Mouse (Mus musculus): ENCODE measurements around the gene Tbc1d4. TPM values are rescaled to one million over a fixed set of nuclear protein-coding genes. Genes with fewer than 3 reads are reported as not detected.
A peak's percentile ranks its signal among the peaks of the same experiment; 100 is the strongest.

Gene Tbc1d4
- total RNA-seq, 2 experiments from 2014 or later, result 10.6 to 11.3 TPM

DNA sequence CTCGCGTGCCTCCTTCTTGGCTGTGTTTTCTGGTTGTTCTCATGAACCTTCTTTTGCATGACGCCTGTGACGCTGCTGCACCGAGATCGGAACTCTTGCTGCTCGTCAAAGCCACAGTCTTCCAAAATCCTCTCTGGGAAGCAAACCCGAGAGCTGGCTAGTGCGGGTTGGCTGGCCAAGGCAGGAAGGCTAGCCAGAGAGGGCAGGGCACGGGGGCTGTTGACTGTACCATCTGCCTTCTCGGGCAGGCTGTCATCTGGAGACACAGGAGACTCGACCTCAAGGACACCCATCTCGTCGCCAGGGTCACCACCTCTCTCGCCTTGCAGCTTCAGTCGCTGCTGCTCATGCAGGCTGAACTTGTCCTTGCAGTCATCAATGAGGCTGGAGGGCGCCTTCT is 101.8 kb downstream of the Tbc1d4 start:
- no peak overlapping the region for H3K4me3 ChIP-seq
- DNase-seq (ENCODE audit: extremely low spot score in 1 of 2, low spot score in 2 of 2), result no peak
- TF ChIP-seq CTCF (IDR thresholded peaks at IDR 0.05), result no peak
- intact Hi-C loops (cut with DNase I), result no loop called here
- H3K27ac ChIP-seq, result no peak overlapping the region

DNA sequence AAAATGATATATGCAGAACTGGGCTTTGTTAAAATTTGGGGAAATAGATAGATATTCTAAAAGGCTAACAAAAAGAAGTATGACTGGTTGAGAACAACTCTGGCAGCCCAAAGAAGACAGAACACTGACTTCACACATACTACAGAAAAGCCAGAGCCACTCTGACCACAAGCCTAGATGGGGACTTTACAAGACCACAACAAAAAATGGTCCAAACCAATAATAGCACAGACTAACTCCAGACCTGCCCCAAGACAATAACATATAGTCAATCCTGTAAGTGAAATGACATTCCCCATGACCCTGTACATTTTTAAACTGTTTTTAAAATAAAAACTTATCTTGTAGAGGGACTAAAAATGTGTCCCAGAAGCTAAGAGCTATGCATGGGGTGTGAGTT is 103.2 kb downstream of the Tbc1d4 start:
- no peak for TF ChIP-seq CTCF (IDR thresholded peaks at IDR 0.05)
- intact Hi-C loops (cut with DNase I), result no loop called here

DNA sequence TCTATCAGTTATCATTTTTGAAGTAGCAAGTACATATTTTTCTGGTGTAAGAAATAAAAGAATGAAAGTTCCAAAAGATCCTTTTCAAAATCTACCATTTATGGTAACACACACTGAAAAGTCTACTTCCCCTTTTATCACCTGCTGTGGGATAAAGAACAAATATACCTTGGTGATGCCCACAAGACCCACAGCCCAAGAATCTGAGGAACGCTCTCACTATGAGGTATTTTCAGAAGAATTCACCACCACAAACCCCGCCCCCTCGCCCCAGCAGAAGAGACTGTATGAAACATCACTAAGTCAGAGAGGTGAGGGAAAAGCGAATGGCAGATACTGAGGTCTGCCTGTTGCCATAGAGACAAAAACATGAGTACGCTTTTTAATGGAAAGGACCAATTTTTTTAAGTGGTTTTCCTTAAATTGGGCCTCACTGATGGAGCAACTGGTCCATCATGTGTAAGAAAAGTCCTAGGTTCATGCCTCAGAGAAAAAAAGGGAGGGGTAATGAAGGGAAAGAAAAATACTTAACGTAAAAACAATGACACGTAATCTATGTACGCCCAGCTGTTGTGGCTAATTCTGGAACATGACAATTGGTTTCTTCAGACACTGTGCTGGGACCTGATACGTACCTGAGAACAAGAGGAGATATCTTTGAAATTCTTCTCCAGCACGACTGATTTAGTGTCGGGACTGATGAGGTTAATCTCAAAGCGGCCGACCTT is 104.4 kb downstream of the Tbc1d4 start:
- no peak for DNase-seq (ENCODE audit: extremely low spot score in 1 of 2, low spot score in 2 of 2)
- TF ChIP-seq CTCF (IDR thresholded peaks at IDR 0.05), result no peak
- Histone ChIP-seq H3K4me3 (no peak overlapping the region), H3K27ac (no peak overlapping the region)
- intact Hi-C loops (cut with DNase I), result no loop called here

More for the DNA sequence above, 103.2 kb downstream of the Tbc1d4 start:
- no peak overlapping the region for H3K4me3 ChIP-seq
- no peak for DNase-seq (ENCODE audit: extremely low spot score in 1 of 2, low spot score in 2 of 2)
- H3K27ac ChIP-seq, result no peak overlapping the region

DNA sequence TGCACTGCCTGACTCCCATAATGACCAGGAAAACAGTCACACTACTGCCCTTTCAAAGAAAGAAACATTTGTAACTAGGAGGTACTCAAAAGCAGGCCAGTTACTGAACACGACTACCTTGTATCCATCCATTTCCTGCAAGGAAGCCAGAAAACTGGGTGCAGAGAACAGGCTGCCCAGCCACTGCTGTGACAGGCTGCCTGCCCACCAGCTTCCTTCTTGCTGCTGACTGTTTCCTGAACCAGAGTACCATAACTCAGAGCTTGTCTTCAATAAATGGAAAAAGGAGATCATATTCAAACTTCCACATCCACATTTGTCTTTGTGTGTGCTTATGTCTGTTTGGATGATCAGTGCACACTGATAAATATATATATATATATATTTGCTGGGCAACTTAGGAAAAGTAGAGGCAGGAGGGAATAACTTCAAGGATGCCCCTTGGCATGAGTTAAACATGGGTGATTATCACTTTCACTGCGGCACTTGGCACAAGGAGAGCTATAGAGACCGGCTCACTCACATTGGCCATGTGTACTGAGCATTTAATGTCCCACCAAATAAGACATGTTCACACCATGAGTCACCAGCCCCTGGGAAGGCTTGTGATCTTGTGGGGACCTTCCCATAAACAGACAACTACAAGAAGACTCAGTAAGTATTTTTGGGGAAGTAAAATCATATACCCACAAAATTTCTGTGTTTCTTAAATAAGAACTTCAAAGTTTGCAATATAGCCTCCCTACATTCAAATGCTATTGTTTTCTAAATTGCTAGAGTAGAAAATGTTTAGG is 105.6 kb downstream of the Tbc1d4 start:
- no peak for DNase-seq (ENCODE audit: extremely low spot score in 1 of 2, low spot score in 2 of 2)
- no peak overlapping the region for H3K4me3 ChIP-seq
- intact Hi-C loops (cut with DNase I), result no loop called here
- TF ChIP-seq CTCF (IDR thresholded peaks at IDR 0.05), result no peak
- H3K27ac ChIP-seq, result no peak overlapping the region

DNA sequence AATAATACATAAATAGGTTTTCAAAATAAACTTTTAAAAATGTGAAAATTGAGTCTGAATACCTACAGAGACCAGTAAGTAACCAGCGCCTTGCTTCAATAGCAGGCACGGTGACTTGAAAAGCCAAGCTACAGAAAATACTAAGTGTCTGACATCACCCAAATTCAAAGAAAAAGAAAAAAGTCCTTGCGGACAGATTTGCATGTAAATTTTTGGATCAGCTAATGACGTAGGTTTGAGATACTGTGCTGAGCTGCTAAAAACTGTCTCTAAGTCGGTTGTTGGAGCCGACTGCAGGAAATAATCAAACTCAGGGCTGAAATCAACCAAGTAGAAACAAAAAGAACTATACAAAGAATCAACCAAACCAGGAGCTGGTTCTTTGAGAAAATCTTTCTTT is 107.1 kb downstream of the Tbc1d4 start:
- Histone ChIP-seq H3K27ac (no peak overlapping the region), H3K4me3 (no peak overlapping the region)
- TF ChIP-seq CTCF (IDR thresholded peaks at IDR 0.05), result no peak
- no peak for DNase-seq (ENCODE audit: extremely low spot score in 1 of 2, low spot score in 2 of 2)
- intact Hi-C loops (cut with DNase I), result no loop called here

DNA sequence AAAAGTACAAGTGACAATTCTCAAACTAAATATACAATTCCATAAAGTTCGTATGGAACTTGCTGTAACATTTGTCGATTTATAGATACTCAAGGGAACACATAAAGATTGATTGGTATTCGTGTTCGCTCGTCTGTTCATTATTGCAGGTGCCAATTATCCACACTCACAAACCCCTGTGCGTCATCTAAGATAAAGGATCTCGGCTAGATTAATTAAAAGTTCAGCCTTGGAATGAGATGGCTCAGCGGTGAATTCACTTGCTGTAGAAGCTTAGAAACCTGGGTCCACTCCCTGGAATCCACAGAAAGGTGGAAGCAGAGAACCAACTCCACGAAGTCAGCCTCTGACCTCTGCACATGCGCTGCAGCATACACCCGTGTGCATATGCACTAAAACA is 107.5 kb downstream of the Tbc1d4 start:
- H3K27ac ChIP-seq, result no peak overlapping the region
- no peak overlapping the region for H3K4me3 ChIP-seq
- no peak for TF ChIP-seq CTCF (IDR thresholded peaks at IDR 0.05)
- intact Hi-C loops (cut with DNase I), result no loop called here
- DNase-seq (ENCODE audit: extremely low spot score in 1 of 2, low spot score in 2 of 2), result no peak

DNA sequence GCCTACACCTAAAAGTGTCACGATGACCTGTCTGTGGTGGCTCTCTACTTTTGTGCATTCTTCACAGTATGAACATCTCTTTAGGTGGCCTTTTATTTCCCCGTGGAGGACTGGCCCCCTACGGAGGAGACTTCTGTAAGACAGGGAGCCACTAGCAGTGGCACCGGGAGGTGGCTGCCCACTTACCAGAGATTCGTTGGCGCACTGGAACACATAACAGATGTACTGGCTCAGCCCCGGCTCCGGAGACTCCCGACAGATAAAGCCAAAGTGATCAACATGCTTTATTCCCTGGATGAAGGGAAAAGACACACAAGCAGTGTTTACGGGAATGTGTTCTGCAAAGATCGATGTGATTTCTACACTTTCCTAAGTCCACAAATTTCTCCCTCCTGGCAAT is 108.2 kb downstream of the Tbc1d4 start:
- Histone ChIP-seq H3K27ac (no peak overlapping the region), H3K4me3 (no peak overlapping the region)
- DNase-seq (ENCODE audit: extremely low spot score in 1 of 2, low spot score in 2 of 2), result no peak
- intact Hi-C loops (cut with DNase I), result no loop called here
- no peak for TF ChIP-seq CTCF (IDR thresholded peaks at IDR 0.05)

DNA sequence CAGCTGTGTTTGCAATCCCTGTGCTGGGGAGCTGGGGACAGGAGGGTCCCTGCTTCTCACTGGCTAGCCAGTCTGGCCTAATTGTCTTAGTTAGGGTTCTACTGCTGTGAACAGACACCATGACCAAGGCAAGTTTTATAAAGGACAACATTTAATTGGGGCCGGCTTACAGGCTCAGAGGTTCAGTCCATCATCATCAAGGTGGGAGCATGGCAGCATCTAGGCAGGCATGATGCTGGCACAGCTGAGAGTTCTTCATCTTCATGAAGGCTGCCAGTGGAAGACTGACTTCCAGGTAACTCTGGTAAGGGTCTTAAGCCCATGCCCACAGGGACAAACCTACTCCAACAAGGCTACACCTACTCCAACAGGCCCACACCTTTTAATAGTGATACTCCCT is 109.2 kb downstream of the Tbc1d4 start:
- DNase-seq (ENCODE audit: extremely low spot score in 1 of 2, low spot score in 2 of 2), result no peak
- intact Hi-C loops (cut with DNase I), result no loop called here
- Histone ChIP-seq H3K4me3 (no peak overlapping the region), H3K27ac (no peak overlapping the region)
- no peak for TF ChIP-seq CTCF (IDR thresholded peaks at IDR 0.05)

DNA sequence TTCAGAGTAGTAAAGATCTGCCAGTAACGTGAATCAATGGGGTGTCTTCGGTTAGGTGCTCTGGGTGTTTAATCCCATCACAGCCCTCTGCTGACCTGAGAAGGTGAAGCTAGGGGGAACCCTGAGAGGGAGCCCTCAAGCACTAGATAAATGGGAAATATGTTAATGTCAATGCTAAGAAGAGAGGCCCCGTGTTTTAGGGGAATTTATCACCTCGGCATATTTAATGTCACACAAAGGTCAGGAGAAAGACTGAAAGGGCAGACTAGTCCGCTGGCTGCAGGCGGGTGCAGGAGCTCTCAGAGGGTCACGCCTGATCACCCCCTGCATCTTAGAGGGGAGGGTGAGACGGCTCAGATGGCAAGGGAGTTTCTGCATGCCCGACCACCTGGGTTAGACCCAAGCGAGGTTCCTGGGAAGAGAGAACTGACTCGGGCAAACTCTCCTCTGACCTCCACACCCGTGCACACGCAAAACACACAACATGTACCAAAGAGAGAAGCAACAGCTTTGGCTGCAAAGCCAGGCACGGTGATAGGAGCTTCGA is 120.7 kb downstream of the Tbc1d4 start:
- H3K4me3 ChIP-seq, result no peak overlapping the region
- no peak for DNase-seq (ENCODE audit: extremely low spot score in 1 of 2, low spot score in 2 of 2)
- TF ChIP-seq CTCF (IDR thresholded peaks at IDR 0.05), result no peak
- intact Hi-C loops (cut with DNase I), result no loop called here
- no peak overlapping the region for H3K27ac ChIP-seq

DNA sequence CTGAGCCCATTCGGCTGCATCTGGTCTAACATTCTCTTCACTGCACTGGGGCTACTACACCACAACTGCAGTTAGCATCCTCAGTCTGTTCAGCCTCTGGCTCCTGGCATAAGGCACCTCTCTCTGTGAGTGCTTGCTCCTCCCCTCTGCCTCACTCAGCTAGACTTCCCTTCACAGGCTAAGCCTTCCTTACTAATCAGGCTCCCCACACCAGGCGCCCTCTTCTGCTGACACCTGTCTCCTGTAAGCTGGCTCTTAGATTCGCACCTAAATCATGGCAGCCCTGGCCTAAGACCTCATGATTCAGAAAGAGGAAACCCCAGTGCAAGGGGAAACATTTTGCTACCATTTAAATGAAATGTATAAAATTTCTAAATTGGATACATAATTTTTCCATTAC is 122.4 kb downstream of the Tbc1d4 start:
- no peak for TF ChIP-seq CTCF (IDR thresholded peaks at IDR 0.05)
- Histone ChIP-seq H3K4me3 (no peak overlapping the region), H3K27ac (no peak overlapping the region)
- DNase-seq (ENCODE audit: extremely low spot score in 1 of 2, low spot score in 2 of 2), result no peak
- intact Hi-C loops (cut with DNase I), result no loop called here

DNA sequence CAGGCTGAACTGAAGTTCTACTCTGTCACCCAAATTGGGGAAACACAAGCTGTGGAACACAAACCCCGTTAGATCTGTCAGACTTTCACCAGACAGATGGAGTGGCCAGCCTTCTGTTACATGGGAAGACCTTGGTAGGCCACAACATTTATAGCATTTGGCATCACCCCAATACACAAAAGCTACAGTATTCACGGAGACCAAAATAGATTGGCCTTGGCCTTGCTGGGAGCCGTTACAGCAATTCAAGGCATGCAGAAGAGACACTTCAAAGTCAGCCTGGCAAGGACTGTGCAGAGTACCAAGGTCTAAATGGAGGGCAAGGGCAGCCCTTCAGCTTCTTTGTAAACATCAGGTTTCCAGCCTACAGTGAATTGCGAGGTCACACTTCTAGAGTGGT is 125.8 kb downstream of the Tbc1d4 start:
- intact Hi-C loops (cut with DNase I), result no loop called here
- no peak for TF ChIP-seq CTCF (IDR thresholded peaks at IDR 0.05)
- no peak overlapping the region for H3K27ac ChIP-seq
- H3K4me3 ChIP-seq, result no peak overlapping the region
- DNase-seq (ENCODE audit: extremely low spot score in 1 of 2, low spot score in 2 of 2), result no peak

DNA sequence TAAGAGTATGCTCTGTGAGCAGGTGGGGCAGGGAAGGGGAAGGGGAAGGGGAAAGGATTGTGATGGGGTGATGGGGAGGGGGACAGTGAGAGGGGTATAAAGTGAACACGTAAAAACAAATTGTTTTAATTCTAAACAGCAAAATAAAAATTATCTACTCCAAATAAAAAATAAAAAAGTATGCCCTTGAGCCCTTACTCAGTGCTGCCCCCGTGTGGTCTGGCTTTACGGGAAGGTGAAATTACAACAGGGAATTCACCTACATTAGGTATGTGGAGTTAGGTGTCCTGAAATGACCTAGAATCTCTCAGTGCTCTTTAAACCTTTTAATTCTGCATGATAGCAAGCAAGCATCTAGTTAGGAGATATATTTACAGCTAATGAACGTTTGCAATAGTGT is 126.7 kb downstream of the Tbc1d4 start:
- no peak for DNase-seq (ENCODE audit: extremely low spot score in 1 of 2, low spot score in 2 of 2)
- intact Hi-C loops (cut with DNase I), result no loop called here
- TF ChIP-seq CTCF (IDR thresholded peaks at IDR 0.05), result peak; percentile 83
- no peak overlapping the region for H3K4me3 ChIP-seq
- H3K27ac ChIP-seq, result no peak overlapping the region
